Mouse (Mus musculus) E14TG2a.4 (cell line): ENCODE measurements around the gene Inppl1.

Source experiments
- CTCF ChIP-seq: conservative IDR thresholded peaks from 2 replicates; pipeline ENCODE4 v1.5.1; 2014; ENCODE audit warnings: low read length
- NANOG ChIP-seq: IDR thresholded peaks from 2 replicates; pipeline ENCODE4 v1.6.1; 2014; ENCODE audit warnings: borderline replicate concordance, low read length, mixed read lengths

DNA sequence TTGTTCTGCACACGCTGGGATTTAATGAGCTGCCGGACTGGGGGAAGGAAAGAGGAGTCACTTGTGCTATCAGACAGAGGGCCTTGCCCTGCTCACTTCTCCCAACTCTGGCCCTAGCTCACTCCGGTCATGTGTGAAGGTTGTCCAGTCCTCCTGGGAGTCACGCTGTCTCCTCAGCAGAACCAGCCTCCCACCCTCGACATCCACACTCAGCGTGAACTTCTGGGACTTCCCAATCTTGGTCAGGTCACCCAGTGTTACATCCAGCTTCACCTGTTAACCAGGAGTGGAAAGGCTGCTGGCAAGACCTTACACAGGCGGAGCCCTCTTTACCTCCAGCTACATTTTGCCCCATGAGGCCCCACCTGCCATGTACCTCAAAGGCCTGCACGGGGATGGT lies 6.6 kb downstream of the Inppl1 start:
- TF ChIP-seq CTCF (no peak), NANOG (no peak)
